Mouse (Mus musculus): Measurements from ENCODE around the gene Dnmt3a.
"Not testable (repeated sequence)": the region's sequence is repeated elsewhere in the genome, so short reads cannot be mapped to it uniquely, and the experiment has no call there.

Dnmt3a gene

GRCm38 (mm10) chr12:3928841-3929240 lies 123.0 kb downstream of the Dnmt3a start:
- DNase-seq, result no peak

- not testable (repeated sequence) for DNase-seq
Observed at GRCm38 (mm10) chr12:3930090-3930865, 124.5 kb downstream of the Dnmt3a start.

- DNase-seq, result no peak
Observed at GRCm38 (mm10) chr12:3942026-3942425, 136.2 kb downstream of the Dnmt3a start.

GRCm38 (mm10) chr12:3944454-3945073 lies 138.8 kb downstream of the Dnmt3a start:
- no peak for DNase-seq

- no peak for DNase-seq
Observed at GRCm38 (mm10) chr12:3947503-3947902, 141.7 kb downstream of the Dnmt3a start.

GRCm38 (mm10) chr12:3954651-3955050 lies 148.8 kb downstream of the Dnmt3a start, which contains the start of gene Pomc:
Gene Pomc (plus strand): TSS chr12:3954951.
- no peak for DNase-seq

- DNase-seq, result no peak
Observed at GRCm38 (mm10) chr12:3955371-3955770, 149.6 kb downstream of the Dnmt3a start.

- no peak for DNase-seq
Observed at GRCm38 (mm10) chr12:3956351-3956750, 150.5 kb downstream of the Dnmt3a start.

- DNase-seq, result peak; percentile 100
Observed at GRCm38 (mm10) chr12:3959791-3960543, 154.2 kb downstream of the Dnmt3a start.

- no peak for DNase-seq
Observed at GRCm38 (mm10) chr12:3960553-3960952, 154.7 kb downstream of the Dnmt3a start.

Data from heart, adult 11 months (tissue).